Mouse (Mus musculus): ENCODE data around the gene Ago1. TPM values are rescaled to one million over a fixed set of nuclear protein-coding genes. Genes with fewer than 3 reads are reported as not detected.

The Ago1 gene
- total and polyA plus RNA-seq, 3 experiments: 6.9 to 29.0 (median 10.9) TPM

GRCm38 (mm10) chr4:126485065-126485464, 16.7 kb upstream of the Ago1 start:
- H3K9ac ChIP-seq (ENCODE audit: insufficient read depth, low read depth): no peak overlapping the region; the same call in 1 of the 2 replicates
- peaks cover 3 to 5% of the 10 kb centered on the region in 2 experiments; a peak in 2 of 4 replicates for H3K4me1 ChIP-seq (ENCODE audit: control insufficient read depth in 1 of 2, insufficient read depth in 2 of 2)
- in situ Hi-C loops (cut with MboI; ENCODE audit: low pct_ligation_motif_present, low pct_unique_long_range_greater_than_20kb, low sequenced_read_pairs): no loop called here
- no peak overlapping the region for H3K4me3 ChIP-seq (replicated peaks in 1 of 3; ENCODE audit: low read depth in 2 of 3, low read length in 2 of 3, poor library complexity in 1 of 3)
- H3K9me3 ChIP-seq (replicated peaks; ENCODE audit: low read length): no peaks in the 10 kb centered on the region
- peak overlapping the region; percentile 7; the same call in 1 of the 2 replicates for H3K4me2 ChIP-seq (ENCODE audit: insufficient read depth, low read depth, poor library complexity, severe bottlenecking)
- H3K27me3 ChIP-seq (replicated peaks): no peaks in the 10 kb centered on the region
- DNase-seq (ENCODE audit: extremely low read depth): no peak
- H3K79me2 ChIP-seq (replicated peaks; ENCODE audit: control insufficient read depth, extremely low read depth, insufficient read depth, poor library complexity, severe bottlenecking): no peaks in the 10 kb centered on the region
- H3K27ac ChIP-seq (ENCODE audit: insufficient read depth, low read depth): no peak overlapping the region
- TF ChIP-seq BHLHE40 (IDR thresholded peaks at IDR 0.05; ENCODE audit: low read depth, low read length) (no peak), SMC3 (IDR thresholded peaks at IDR 0.05; ENCODE audit: low read depth, low read length) (no peak), MXI1 (IDR thresholded peaks at IDR 0.05; ENCODE audit: low read depth, low read length) (no peak), HCFC1 (IDR thresholded peaks at IDR 0.05; ENCODE audit: low read depth, low read length) (no peak), ZC3H11A (IDR thresholded peaks at IDR 0.05; ENCODE audit: low read depth, low read length) (no peak), SIN3A (IDR thresholded peaks at IDR 0.05; ENCODE audit: low read length) (no peak), KAT2A (IDR thresholded peaks at IDR 0.05; ENCODE audit: insufficient replicate concordance, low read length) (no peak), JUND (conservative IDR thresholded peaks at IDR 0.05; ENCODE audit: low read depth, low read length) (no peak), JUN (IDR thresholded peaks at IDR 0.05; ENCODE audit: insufficient read depth, low read depth, low read length) (no peak), RCOR1 (conservative IDR thresholded peaks at IDR 0.05; ENCODE audit: low read depth, low read length) (no peak), PAX5 (IDR thresholded peaks at IDR 0.05; ENCODE audit: low read length) (no peak), ETS1 (conservative IDR thresholded peaks at IDR 0.05; ENCODE audit: low read depth, low read length) (no peak), ZMIZ1 (IDR thresholded peaks at IDR 0.05; ENCODE audit: low read depth, low read length) (no peak), CHD2 (IDR thresholded peaks at IDR 0.05; ENCODE audit: low read length) (no peak), E2F4 (IDR thresholded peaks at IDR 0.05; ENCODE audit: insufficient replicate concordance, low read depth, low read length) (no peak)
- dilution Hi-C loops (cut with MboI; ENCODE audit: extremely low pct_ligation_motif_present, extremely low pct_unique_long_range_greater_than_20kb, low sequenced_read_pairs): no loop called here
- H3K36me3 ChIP-seq (replicated peaks in 1 of 2; ENCODE audit: control insufficient read depth in 1 of 2, insufficient read depth in 1 of 2, low read length in 1 of 2): no peaks in the 10 kb centered on the region

DNA sequence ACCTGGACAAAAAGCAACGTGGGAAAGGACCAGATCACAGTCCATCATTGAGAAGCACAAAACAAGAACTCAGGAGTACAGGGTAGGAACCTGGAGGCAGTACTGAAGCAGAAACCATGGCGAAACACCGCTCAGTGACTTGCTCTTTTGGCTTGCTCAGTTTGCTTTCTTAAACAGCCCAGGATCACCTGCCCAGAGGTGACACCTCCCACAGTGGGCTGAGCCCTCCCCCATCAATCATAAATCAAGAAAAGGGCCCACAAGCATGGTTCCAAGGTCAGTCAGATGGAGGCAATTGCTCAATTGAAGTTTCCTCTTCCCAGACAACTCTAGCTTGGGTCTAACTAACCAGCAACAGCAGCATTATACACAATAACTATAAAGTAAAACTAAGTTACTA, 15.5 kb upstream of the Ago1 start:
- Histone ChIP-seq H3K4me1 (ENCODE audit: control insufficient read depth in 1 of 2, insufficient read depth in 2 of 2) (no peaks in the 10 kb centered on the region; a peak in 1 of 4 replicates), H3K4me3 (replicated peaks in 1 of 3; ENCODE audit: low read depth in 2 of 3, low read length in 2 of 3, poor library complexity in 1 of 3) (no peak overlapping the region), H3K27ac (ENCODE audit: insufficient read depth, low read depth) (no peak overlapping the region), H3K9me3 (replicated peaks; ENCODE audit: low read length) (no peaks in the 10 kb centered on the region), H3K4me2 (ENCODE audit: insufficient read depth, low read depth, poor library complexity, severe bottlenecking) (no peak overlapping the region), H3K27me3 (replicated peaks) (no peaks in the 10 kb centered on the region), H3K79me2 (replicated peaks; ENCODE audit: control insufficient read depth, extremely low read depth, insufficient read depth, poor library complexity, severe bottlenecking) (no peaks in the 10 kb centered on the region), H3K36me3 (replicated peaks in 1 of 2; ENCODE audit: control insufficient read depth in 1 of 2, insufficient read depth in 1 of 2, low read length in 1 of 2) (no peaks in the 10 kb centered on the region), H3K9ac (ENCODE audit: insufficient read depth, low read depth) (no peak overlapping the region)
- dilution Hi-C loops (cut with MboI; ENCODE audit: extremely low pct_ligation_motif_present, extremely low pct_unique_long_range_greater_than_20kb, low sequenced_read_pairs) (no loop called here), in situ Hi-C loops (cut with MboI; ENCODE audit: low pct_ligation_motif_present, low pct_unique_long_range_greater_than_20kb, low sequenced_read_pairs) (no loop called here)
- TF ChIP-seq JUND (conservative IDR thresholded peaks at IDR 0.05; ENCODE audit: low read depth, low read length) (no peak), CTCF (conservative IDR thresholded peaks at IDR 0.05 in 1 of 2, IDR thresholded peaks at IDR 0.05 in 1 of 2; ENCODE audit: low read depth in 2 of 2, low read length in 2 of 2) (no peak), ETS1 (conservative IDR thresholded peaks at IDR 0.05; ENCODE audit: low read depth, low read length) (no peak), MAFK (IDR thresholded peaks at IDR 0.05; ENCODE audit: insufficient replicate concordance, low read length) (no peak)
- DNase-seq (ENCODE audit: extremely low read depth): no peak
